ENCODE assay signal across 8 mouse cellular contexts in genomic region chr9:20878041-20878709, GRCm38 (mm10). TPM values are rescaled to one million over a fixed set of nuclear protein-coding genes. Genes with fewer than 3 reads are reported as not detected.
DNase-seq lines count a peak whose midpoint lies in the region; ATAC-seq and TF ChIP-seq lines count a peak whose summit lies in the region.

No protein-coding gene starts in this region.

- H3K36me3 ChIP-seq in MEL (ENCODE audit: control insufficient read depth in 1 of 2, insufficient read depth in 2 of 2, low read length in 2 of 2): peaks cover 6 to 17% of the 10 kb centered on the region in 2 experiments
- H3K36me3 ChIP-seq in forebrain, postnatal 0 days (ENCODE audit: insufficient read depth): no peaks in the 10 kb centered on the region
- no peaks in the 10 kb centered on the region for H3K36me3 ChIP-seq in lung, embryonic 15.5 days

- peak; percentile 95 for ATAC-seq in forebrain, postnatal 0 days
- peak; percentile 94 for ATAC-seq in lung, embryonic 15.5 days (ENCODE audit: borderline replicate concordance, extremely low read depth, low FRiP score, low TSS enrichment)

- no peak for TF ChIP-seq EP300 in MEL (IDR thresholded peaks at IDR 0.05; ENCODE audit: low read depth in 1 of 2, low read length in 2 of 2)

- no peaks in the 10 kb centered on the region for H3K9me3 ChIP-seq in MEL (replicated peaks; ENCODE audit: insufficient read depth, low read length)
- H3K9me3 ChIP-seq in forebrain, postnatal 0 days (ENCODE audit: low read length): no peaks in the 10 kb centered on the region
- no peaks in the 10 kb centered on the region for H3K9me3 ChIP-seq in lung, embryonic 15.5 days

- peak overlapping the region; percentile 92 for H3K27ac ChIP-seq in MEL (ENCODE audit: control insufficient read depth, low read depth, low read length)
- H3K27ac ChIP-seq in cerebellum, adult 2 months (ENCODE audit: insufficient read depth, low read length): peak overlapping the region; percentile 83
- peak overlapping the region; percentile 92 for H3K27ac ChIP-seq in forebrain, postnatal 0 days (ENCODE audit: low read depth, low read length)
- peak overlapping the region; percentile 91 for H3K27ac ChIP-seq in lung, embryonic 15.5 days

- no peak for TF ChIP-seq RAD21 in MEL (IDR thresholded peaks at IDR 0.05; ENCODE audit: low read depth, low read length)

- TF ChIP-seq CTCF in MEL (IDR thresholded peaks at IDR 0.05 in 2 of 3, conservative IDR thresholded peaks at IDR 0.05 in 1 of 3; ENCODE audit: control insufficient read depth in 1 of 3, insufficient read depth in 1 of 3, low read depth in 2 of 3, low read length in 3 of 3, poor library complexity in 1 of 3, severe bottlenecking in 1 of 3): peak in 1 of 3 experiments; percentile 94; a peak in 2 of 6 replicates
- peak; percentile 67; the same call in 1 of the 2 replicates for TF ChIP-seq CTCF in cerebellum, adult 2 months (IDR thresholded peaks at IDR 0.05; ENCODE audit: borderline replicate concordance, insufficient read depth, low read depth, low read length)
- TF ChIP-seq CTCF in forebrain, postnatal 0 days (IDR thresholded peaks at IDR 0.05; ENCODE audit: low read depth): peak; percentile 94

- peak overlapping the region; percentile 62 for H3K4me2 ChIP-seq in forebrain, postnatal 0 days (ENCODE audit: low read depth)
- H3K4me2 ChIP-seq in lung, embryonic 15.5 days: peak overlapping the region; percentile 74

- TF ChIP-seq POLR2A in MEL (IDR thresholded peaks at IDR 0.05; ENCODE audit: control insufficient read depth in 1 of 2, insufficient read depth in 1 of 2, low read depth in 1 of 2, low read length in 2 of 2, poor library complexity in 1 of 2): peak in 1 of 2 experiments; percentile 96; a peak in 2 of 4 replicates
- peak; percentile 96 for TF ChIP-seq POLR2A in cerebellum, adult 2 months (IDR thresholded peaks at IDR 0.05; ENCODE audit: borderline replicate concordance, insufficient read depth, low read length)

- H3K4me3 ChIP-seq in MEL (ENCODE audit: control insufficient read depth in 1 of 2, insufficient read depth in 1 of 2, low read depth in 2 of 2, low read length in 2 of 2): peak overlapping the region; percentile 54 to 56
- H3K4me3 ChIP-seq in cerebellum, adult 2 months (replicated peaks; ENCODE audit: insufficient read depth, low read depth, low read length): peak overlapping the region; percentile 60
- peak overlapping the region; percentile 45 for H3K4me3 ChIP-seq in forebrain, postnatal 0 days (ENCODE audit: low read depth, low read length)
- peak overlapping the region; percentile 46 for H3K4me3 ChIP-seq in lung, embryonic 15.5 days

- no peaks in the 10 kb centered on the region for H3K27me3 ChIP-seq in MEL (ENCODE audit: control insufficient read depth in 1 of 2, insufficient read depth in 2 of 2, low read length in 2 of 2)
- no peaks in the 10 kb centered on the region for H3K27me3 ChIP-seq in cerebellum, adult 2 months (ENCODE audit: control insufficient read depth, insufficient read depth, low read length)
- no peaks in the 10 kb centered on the region for H3K27me3 ChIP-seq in forebrain, postnatal 0 days (ENCODE audit: insufficient read depth, low read length)
- no peaks in the 10 kb centered on the region for H3K27me3 ChIP-seq in lung, embryonic 15.5 days

- WGBS in cerebellum, adult 2 months: under 1% methylated on average over 69 of the region's 69 CpGs
- WGBS in forebrain, postnatal 0 days: 1% methylated on average over 69 of the region's 69 CpGs
- under 1% methylated on average over 69 of the region's 69 CpGs for WGBS in lung, embryonic 15.5 days

- peaks cover 10% of the 10 kb centered on the region for H3K79me2 ChIP-seq in MEL (ENCODE audit: control insufficient read depth, insufficient read depth, low read length, poor library complexity)

- H3K9ac ChIP-seq in MEL (ENCODE audit: control insufficient read depth, low read depth, low read length, poor library complexity, severe bottlenecking): peak overlapping the region; percentile 74
- peak overlapping the region; percentile 64 for H3K9ac ChIP-seq in forebrain, postnatal 0 days
- peak overlapping the region; percentile 59 for H3K9ac ChIP-seq in lung, embryonic 15.5 days

- peak; percentile 100 for DNase-seq in MEL (ENCODE audit: low read depth, low spot score)
- peak; percentile 99 for DNase-seq in cerebellum, adult 2 months
- peak; percentile 100 for DNase-seq in forebrain, postnatal 0 days
- peak; percentile 100 for DNase-seq in heart, postnatal 4 days
- peak; percentile 99 for DNase-seq in layer of hippocampus, adult 8-10 months (ENCODE audit: low spot score in 2 of 2)
- peak; percentile 100 for DNase-seq in ovary, adult 18-20 months (ENCODE audit: low spot score)
- peak; percentile 100 for DNase-seq in thymus, postnatal 0 days (ENCODE audit: low spot score)

- H3K4me1 ChIP-seq in MEL (ENCODE audit: control insufficient read depth in 1 of 2, insufficient read depth in 2 of 2, low read length in 2 of 2): peaks cover 8 to 27% of the 10 kb centered on the region in 2 experiments; a peak in 3 of 4 replicates
- H3K4me1 ChIP-seq in cerebellum, adult 2 months (ENCODE audit: control insufficient read depth, insufficient read depth, low read length): 0 out of 2 replicates have a peak, but pooled peaks cover 2% of the 10 kb centered on the region
- peaks cover 6% of the 10 kb centered on the region; the same call in 1 of the 2 replicates for H3K4me1 ChIP-seq in forebrain, postnatal 0 days (ENCODE audit: insufficient read depth)
- peaks cover 12% of the 10 kb centered on the region; the same call in 1 of the 2 replicates for H3K4me1 ChIP-seq in lung, embryonic 15.5 days

RNA-seq across cellular contexts. Expression of gene Angptl6, which starts 1.4 kb away (rescaled TPM):
- 10.9 and 18.1 TPM in 2 replicates for total RNA-seq in MEL (2012; rRNA removed)
- 10 to 100 TPM in 1 of 2 experiments, not detected in 1; 22.6 TPM for polyA plus RNA-seq in MEL (2012; ENCODE audit: insufficient read depth in 1 of 2, insufficient read length in 2 of 2, low read depth in 1 of 2, low replicate concordance in 2 of 2, missing spikeins in 1 of 2)
- polyA plus RNA-seq in cerebellum, adult 2 months (2012; rRNA removed): 11.1 and 12.4 TPM in 2 replicates
- 8.6 and 13.8 TPM in 2 replicates for total RNA-seq in forebrain, postnatal 0 days (2014; rRNA removed)
- 16.4 and 20.6 TPM in 2 replicates for polyA plus RNA-seq in forebrain, postnatal 0 days (2015; fragmentation: Nextera tagmentation; extraction: Ambion mirVana)
- total RNA-seq in heart, postnatal 4 days (2021): 1 to 10 TPM; 1.6 to 1.7 TPM
- 1 to 10 TPM; 6.8 to 8.9 (median 8.5) TPM for total RNA-seq in layer of hippocampus, adult 8-10 months (2022)
- polyA plus RNA-seq in lung, embryonic 15.5 days (2015; fragmentation: Nextera tagmentation; extraction: Ambion mirVana): 2.8 and 3.4 TPM in 2 replicates
- polyA plus RNA-seq in thymus, postnatal 0 days (2015; fragmentation: Nextera tagmentation; extraction: Ambion mirVana): 6.7 and 7.3 TPM in 2 replicates

RNA-seq across cellular contexts. Expression of gene A230050P20Rik, which starts 9.7 kb away (rescaled TPM):
- total RNA-seq in MEL (2012; rRNA removed): 53.9 and 63.7 TPM in 2 replicates
- polyA plus RNA-seq in MEL (2012; ENCODE audit: insufficient read depth in 1 of 2, insufficient read length in 2 of 2, low read depth in 1 of 2, low replicate concordance in 2 of 2, missing spikeins in 1 of 2): 100 to 1,000 TPM; 190 to 199 TPM
- polyA plus RNA-seq in cerebellum, adult 2 months (2012; rRNA removed): 169 and 171 TPM in 2 replicates
- total RNA-seq in forebrain, postnatal 0 days (2014; rRNA removed): 18.0 and 22.1 TPM in 2 replicates
- polyA plus RNA-seq in forebrain, postnatal 0 days (2015; fragmentation: Nextera tagmentation; extraction: Ambion mirVana): 5.0 and 19.6 TPM in 2 replicates
- total RNA-seq in heart, postnatal 4 days (2021): 1 to 10 TPM; 6.4 to 7.2 TPM
- total RNA-seq in layer of hippocampus, adult 8-10 months (2022): 10 to 100 TPM; 83.6 to 95.7 (median 90.0) TPM
- polyA plus RNA-seq in lung, embryonic 15.5 days (2015; fragmentation: Nextera tagmentation; extraction: Ambion mirVana): 15.7 and 18.6 TPM in 2 replicates
- polyA plus RNA-seq in thymus, postnatal 0 days (2015; fragmentation: Nextera tagmentation; extraction: Ambion mirVana): 9.2 and 15.1 TPM in 2 replicates

RNA-seq across cellular contexts. Expression of gene Ppan, which starts 9.8 kb away (rescaled TPM):
- 612 and 763 TPM in 2 replicates for total RNA-seq in MEL (2012; rRNA removed)
- polyA plus RNA-seq in MEL (2012; ENCODE audit: insufficient read depth in 1 of 2, insufficient read length in 2 of 2, low read depth in 1 of 2, low replicate concordance in 2 of 2, missing spikeins in 1 of 2): 100 to 1,000 TPM; 251 to 953 TPM
- 45.3 and 50.2 TPM in 2 replicates for polyA plus RNA-seq in cerebellum, adult 2 months (2012; rRNA removed)
- total RNA-seq in forebrain, postnatal 0 days (2014; rRNA removed): 55.5 and 72.4 TPM in 2 replicates
- polyA plus RNA-seq in forebrain, postnatal 0 days (2015; fragmentation: Nextera tagmentation; extraction: Ambion mirVana): 40.7 and 43.1 TPM in 2 replicates
- 10 to 100 TPM; 18.4 to 19.6 TPM for total RNA-seq in heart, postnatal 4 days (2021)
- 10 to 100 TPM; 21.8 to 28.1 (median 24.6) TPM for total RNA-seq in layer of hippocampus, adult 8-10 months (2022)
- 67.3 and 71.3 TPM in 2 replicates for polyA plus RNA-seq in lung, embryonic 15.5 days (2015; fragmentation: Nextera tagmentation; extraction: Ambion mirVana)
- polyA plus RNA-seq in thymus, postnatal 0 days (2015; fragmentation: Nextera tagmentation; extraction: Ambion mirVana): 74.4 and 83.0 TPM in 2 replicates

RNA-seq across cellular contexts. Expression of gene Eif3g, which starts 20.2 kb away (rescaled TPM):
- 1,228 and 1,516 TPM in 2 replicates for total RNA-seq in MEL (2012; rRNA removed)
- 1,000 to 10,000 TPM in 1 of 2 experiments, not detected in 1; 1,873 TPM for polyA plus RNA-seq in MEL (2012; ENCODE audit: insufficient read depth in 1 of 2, insufficient read length in 2 of 2, low read depth in 1 of 2, low replicate concordance in 2 of 2, missing spikeins in 1 of 2)
- polyA plus RNA-seq in cerebellum, adult 2 months (2012; rRNA removed): 129 and 130 TPM in 2 replicates
- 129 and 137 TPM in 2 replicates for total RNA-seq in forebrain, postnatal 0 days (2014; rRNA removed)
- polyA plus RNA-seq in forebrain, postnatal 0 days (2015; fragmentation: Nextera tagmentation; extraction: Ambion mirVana): 232 and 242 TPM in 2 replicates
- total RNA-seq in heart, postnatal 4 days (2021): 100 to 1,000 TPM; 116 to 126 TPM
- total RNA-seq in layer of hippocampus, adult 8-10 months (2022): 100 to 1,000 TPM; 118 to 139 (median 131) TPM
- 281 and 294 TPM in 2 replicates for polyA plus RNA-seq in lung, embryonic 15.5 days (2015; fragmentation: Nextera tagmentation; extraction: Ambion mirVana)
- polyA plus RNA-seq in thymus, postnatal 0 days (2015; fragmentation: Nextera tagmentation; extraction: Ambion mirVana): 303 and 310 TPM in 2 replicates

RNA-seq across cellular contexts. Expression of gene Rdh8, which starts 59.9 kb away (rescaled TPM):
- total RNA-seq in MEL (2012; rRNA removed): not detected in 2 replicates
- not detected for polyA plus RNA-seq in MEL (2012; ENCODE audit: insufficient read depth in 1 of 2, insufficient read length in 2 of 2, low read depth in 1 of 2, low replicate concordance in 2 of 2, missing spikeins in 1 of 2)
- not detected in 2 replicates for polyA plus RNA-seq in cerebellum, adult 2 months (2012; rRNA removed)
- not detected in 2 replicates for total RNA-seq in forebrain, postnatal 0 days (2014; rRNA removed)
- polyA plus RNA-seq in forebrain, postnatal 0 days (2015; fragmentation: Nextera tagmentation; extraction: Ambion mirVana): not detected in 2 replicates
- not detected for total RNA-seq in heart, postnatal 4 days (2021)
- not detected for total RNA-seq in layer of hippocampus, adult 8-10 months (2022)
- not detected in 2 replicates for polyA plus RNA-seq in lung, embryonic 15.5 days (2015; fragmentation: Nextera tagmentation; extraction: Ambion mirVana)
- not detected in 2 replicates for polyA plus RNA-seq in thymus, postnatal 0 days (2015; fragmentation: Nextera tagmentation; extraction: Ambion mirVana)

Comparison
In these comparisons a context has a peak if more than half of its experiments do, and no peak if none do; other contexts are left out.
1. Peak in every context shown above with its lines: DNase-seq, ATAC-seq, H3K4me3 ChIP-seq and H3K27ac ChIP-seq.